Mouse (Mus musculus) megakaryocyte progenitor cell, adult 5-6 weeks (primary cell): Measurements from ENCODE around the gene Il10rb. TPM values are rescaled to one million over a fixed set of nuclear protein-coding genes. Genes with fewer than 3 reads are reported as not detected.

Experiments used
- ATAC-seq: replicated peaks from 2 replicates; pipeline ENCODE4 v1.8.0; 2016; ENCODE audit warnings: mild to moderate bottlenecking, moderate TSS enrichment, inconsistent platforms; ENCODE audit not compliant: poor library complexity
- total RNA-seq, 2 experiments: library from RNA; stranded (forward) in 1 of 2; stranded (reverse) in 1 of 2; fragments of 157-497, 149-512 nt in 1 of 2; fragments of 200-1000 nt in 1 of 2; gene quantifications; 2 replicates each; pipeline versions ENCODE4 v1.2.3 to v1.2.4; 2015 to 2017

The Il10rb gene
- total RNA-seq (2015): 42.7 and 46.2 TPM in 2 replicates
- total RNA-seq (2017): 36.6 and 39.2 TPM in 2 replicates

DNA sequence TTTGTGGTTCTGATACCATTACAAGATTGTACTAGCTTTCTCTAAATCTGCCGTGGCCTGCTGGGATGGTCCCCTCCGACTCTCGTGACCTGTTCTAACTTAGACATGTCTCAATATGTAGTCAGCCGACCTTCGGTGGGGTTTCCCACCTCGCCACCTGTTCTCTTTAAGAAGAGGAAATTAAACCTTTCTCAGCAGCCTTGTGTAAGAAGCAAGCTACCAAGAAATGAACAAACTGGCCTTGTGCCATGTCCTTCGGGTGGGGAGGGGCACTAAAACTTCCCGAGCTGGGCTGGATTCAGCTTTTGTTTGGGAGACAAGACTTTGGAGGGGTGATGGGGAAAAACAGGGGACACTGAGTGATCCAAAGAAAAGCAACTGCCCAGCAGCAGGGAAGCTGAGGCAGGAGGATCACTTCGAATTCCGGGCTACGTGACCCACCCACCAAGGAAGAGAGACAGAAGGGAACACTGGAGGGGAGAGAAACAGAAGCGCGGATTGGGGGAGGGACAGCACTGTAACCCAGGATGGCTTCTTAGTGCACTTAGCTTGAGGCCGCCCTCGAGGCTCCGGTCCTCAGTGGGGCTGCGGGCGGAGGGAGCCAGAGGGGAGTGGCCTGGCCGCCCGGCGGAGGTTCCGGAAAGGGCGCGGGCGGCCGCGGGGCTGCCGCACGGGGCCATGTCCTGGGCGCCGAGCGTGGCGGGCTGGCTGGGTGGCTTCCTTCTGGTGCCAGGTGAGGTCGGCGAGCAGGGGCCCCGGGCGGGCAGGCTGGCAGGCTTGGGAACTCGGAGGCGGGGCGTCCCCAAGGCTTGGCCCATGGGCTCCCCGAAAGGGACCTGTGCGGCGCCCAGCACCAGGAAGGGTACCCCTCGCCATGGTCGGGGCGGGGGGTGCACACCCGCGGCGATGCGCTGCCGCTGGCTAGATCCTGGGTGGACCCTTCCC is at the start of gene Il10rb:
TSS of gene Il10rb (plus strand) at position 525 of the 945 bp plus-strand sequence.
- ATAC-seq: peak; percentile 85

DNA sequence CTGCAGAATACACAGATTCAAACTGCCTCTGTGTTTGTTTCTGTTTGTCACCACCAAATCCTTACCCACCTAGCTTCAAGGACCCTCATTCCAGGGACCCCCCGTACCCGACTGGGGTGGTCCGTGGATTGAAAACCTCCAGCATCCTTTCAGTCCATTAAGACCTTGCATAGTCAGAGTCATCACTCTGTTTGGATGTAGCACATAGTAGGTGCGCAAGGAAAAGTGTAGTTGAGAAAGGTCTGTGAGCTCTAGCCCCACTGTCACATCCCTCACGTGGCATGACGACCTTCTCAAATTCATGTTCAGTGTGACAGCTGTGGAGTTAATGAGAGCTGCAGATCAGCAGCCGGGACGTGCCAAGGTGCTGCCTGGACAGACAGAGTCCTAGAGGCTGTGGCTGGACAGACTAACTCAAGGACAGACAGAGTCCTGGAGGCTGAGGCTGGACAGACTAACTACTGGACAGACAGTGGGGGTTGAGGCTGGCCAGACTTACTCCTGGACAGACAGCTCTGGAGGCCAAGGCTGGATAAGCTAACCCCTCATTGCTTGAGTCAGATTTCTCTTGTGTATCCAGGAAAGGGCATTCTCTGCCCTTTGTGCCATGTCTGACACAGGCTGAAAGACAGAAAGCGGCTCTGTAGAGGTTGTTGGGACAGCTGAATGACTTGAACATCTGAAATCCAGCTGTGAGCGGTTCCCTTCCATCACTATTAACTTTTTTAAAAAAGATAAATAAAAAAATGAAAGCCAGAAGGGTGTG is 49.0 kb upstream of the Il10rb start:
- no peak for ATAC-seq

DNA sequence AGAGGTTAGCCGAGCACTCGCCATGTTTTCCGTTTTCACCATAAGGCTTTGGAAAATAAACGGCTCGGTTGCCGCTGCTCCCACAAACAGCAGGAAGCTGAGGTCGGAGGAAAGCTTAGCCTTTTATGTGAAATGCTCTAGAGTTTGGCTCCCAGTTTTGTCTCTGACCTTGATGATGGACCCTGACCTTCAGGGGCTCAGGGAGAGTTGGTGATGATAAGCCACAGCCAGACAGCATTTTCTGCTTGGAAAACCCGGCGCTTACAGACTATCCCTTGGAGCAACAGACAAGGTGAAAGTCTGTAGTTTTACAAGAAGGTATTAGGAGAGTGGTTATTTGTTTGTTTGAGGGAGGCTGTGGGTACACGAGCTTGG is 48.5 kb upstream of the Il10rb start:
- ATAC-seq: no peak

DNA sequence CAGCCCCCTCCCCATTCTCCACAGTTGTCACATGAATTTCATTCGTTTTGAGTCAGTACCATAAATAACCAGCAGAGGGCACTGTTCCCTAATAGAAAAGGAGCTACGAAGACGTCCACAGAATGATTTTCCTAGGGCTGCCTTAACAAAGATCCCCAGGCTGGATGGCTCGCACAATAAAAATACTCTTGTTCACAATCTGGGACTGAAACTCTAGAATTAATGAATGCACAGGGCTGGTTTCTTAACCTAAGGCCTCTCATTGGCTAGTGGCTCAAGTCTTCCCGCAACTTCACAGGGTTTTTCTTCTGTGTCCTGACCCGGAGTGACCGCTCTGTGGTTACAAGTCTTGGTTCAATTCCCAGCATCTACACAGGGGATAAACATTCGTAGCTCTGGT is 47.4 kb upstream of the Il10rb start:
- ATAC-seq: peak; percentile 36

DNA sequence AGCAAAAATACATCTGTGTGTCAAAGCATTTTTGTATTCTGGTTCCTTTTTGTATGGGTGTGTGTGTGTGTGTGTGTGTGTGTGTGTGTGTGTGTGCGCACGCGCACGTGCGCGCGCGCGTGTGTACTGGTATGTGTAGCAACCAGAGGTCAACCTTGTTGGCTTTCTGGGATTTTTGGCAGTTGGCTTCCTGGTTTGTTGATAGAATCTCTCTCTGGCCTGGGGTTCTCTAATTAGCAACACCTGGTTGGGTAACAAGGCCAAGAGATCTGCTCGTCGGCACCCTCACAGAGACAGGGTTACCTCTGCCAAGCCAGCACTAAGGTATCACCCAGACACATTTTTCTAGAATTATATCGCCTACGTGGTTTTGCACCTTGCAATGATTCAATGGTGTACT is 46.4 kb upstream of the Il10rb start:
- no peak for ATAC-seq

DNA sequence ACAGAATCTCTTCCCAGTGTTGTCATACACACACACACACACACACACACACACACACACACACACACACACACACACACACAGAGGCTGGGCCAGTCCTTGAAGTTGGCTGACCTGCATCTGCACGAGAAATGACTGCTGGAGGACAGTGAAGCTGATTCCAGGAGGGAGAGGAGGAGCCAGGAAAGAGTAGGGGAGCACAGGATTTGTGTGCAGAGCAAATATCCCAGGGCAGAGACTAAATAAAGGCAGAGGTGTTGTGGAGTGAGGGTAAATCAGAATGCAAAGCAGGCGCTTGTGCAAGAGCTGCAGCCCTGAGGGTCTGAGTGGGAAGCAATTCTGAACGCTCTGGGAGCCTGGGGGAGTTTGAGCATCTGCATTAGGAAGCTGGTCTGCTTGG is 45.8 kb upstream of the Il10rb start:
- no peak for ATAC-seq

DNA sequence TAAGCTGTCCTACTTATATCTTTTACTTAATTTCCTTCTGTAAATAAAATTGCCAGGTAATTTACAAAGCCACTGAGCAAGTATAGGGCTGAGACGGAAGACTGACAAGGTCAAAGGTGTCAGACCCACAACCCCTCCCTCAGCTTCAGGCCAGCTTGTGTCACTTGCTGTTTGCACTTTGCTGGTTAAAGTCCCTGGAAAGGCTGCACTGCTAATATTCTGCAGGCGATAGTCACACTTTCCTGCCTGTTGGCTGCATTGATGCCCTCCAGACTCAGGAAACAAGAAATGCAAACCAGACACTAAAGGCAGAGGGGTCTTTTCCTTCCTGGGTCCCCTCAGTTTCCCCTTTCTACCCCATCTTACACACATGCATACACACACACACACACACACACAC is 44.0 kb upstream of the Il10rb start:
- no peak for ATAC-seq

DNA sequence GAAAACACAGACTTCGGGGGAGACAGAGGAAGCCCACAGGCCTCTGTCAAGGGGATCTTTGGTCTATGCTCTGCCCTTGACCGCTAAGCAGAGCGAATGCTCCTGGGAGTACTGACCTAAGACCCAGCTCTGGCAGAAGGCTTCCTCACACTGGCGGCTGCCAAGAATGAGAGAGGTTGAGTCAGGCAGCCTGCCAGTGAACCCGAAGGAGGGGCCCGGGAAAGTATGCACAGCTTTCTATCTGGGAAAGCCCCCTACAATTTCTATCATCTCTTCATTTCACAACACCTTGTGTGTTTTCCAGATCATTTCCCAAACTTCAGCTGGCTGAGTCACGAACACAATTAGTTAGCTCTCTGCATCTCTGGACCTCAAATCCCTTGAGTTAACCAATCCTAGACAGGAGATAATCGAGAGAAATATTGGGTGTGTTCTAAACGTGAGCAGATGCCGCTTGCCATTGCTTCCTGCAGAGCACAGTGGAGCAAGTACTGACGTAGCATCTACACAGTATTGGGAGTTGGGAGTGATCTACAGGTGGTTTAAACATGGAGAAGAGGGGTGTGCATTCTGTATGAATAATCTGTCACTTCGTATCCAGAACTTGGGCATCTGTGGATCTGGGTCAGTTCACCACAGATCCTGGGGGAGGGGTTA is 43.2 kb upstream of the Il10rb start:
- no peak for ATAC-seq

DNA sequence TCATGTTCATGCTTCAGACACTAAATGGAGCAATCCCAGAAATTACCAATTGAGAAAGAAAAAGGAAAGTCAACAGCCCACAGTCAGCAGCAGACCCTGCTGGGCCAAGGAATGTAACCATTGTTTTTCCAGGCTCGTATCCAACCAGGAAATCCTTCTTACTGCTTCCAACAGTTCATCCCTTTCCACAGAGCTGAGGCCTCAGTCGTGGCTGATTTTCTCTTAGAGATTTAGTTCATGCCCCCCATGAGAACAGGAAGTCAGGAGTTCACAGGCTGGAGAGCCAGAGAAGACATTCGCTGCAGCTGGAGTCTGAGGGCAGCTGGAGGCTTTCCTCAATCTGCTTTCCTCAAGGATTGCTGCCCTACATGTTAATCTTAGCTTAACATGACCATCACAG is 42.5 kb upstream of the Il10rb start:
- ATAC-seq: no peak

DNA sequence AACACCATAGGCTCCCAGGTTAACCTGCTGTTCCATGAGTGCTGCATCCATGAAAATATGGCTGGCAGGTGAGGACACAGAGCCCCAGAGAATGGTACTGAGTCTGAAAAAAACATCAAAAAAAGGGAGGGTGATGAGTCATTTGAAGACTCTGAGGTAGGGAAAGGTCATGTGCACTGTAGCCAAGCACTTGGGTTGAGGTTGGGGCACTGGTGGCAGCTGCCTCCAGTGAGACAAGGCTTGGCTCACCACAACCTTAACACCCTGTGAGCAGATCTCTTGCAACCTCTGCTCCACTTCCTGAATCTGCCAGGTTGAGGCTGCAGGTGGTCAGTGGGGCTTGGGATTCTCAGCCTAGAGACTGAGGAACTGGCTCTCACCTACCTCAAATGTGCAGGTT is 39.4 kb upstream of the Il10rb start:
- peak; percentile 89 for ATAC-seq

DNA sequence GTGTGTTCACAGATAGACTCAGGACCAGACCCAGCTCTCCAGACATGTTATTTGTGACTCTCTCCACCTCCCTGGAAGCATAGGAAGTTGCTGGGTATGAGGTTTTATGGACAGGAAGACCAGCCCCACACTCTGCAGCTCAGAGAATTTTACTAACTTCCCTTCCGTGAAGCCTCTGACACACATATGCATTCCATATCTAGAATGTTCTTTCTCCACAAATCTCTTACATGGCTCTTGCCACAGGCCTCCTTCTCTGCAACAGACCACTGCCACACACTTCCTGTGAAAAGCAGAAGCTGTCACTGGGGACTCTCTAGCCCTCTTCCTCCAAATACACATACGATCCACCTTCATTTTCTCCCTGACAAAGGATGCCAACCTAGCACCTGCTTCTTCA is 38.9 kb upstream of the Il10rb start:
- peak; percentile 85 for ATAC-seq

DNA sequence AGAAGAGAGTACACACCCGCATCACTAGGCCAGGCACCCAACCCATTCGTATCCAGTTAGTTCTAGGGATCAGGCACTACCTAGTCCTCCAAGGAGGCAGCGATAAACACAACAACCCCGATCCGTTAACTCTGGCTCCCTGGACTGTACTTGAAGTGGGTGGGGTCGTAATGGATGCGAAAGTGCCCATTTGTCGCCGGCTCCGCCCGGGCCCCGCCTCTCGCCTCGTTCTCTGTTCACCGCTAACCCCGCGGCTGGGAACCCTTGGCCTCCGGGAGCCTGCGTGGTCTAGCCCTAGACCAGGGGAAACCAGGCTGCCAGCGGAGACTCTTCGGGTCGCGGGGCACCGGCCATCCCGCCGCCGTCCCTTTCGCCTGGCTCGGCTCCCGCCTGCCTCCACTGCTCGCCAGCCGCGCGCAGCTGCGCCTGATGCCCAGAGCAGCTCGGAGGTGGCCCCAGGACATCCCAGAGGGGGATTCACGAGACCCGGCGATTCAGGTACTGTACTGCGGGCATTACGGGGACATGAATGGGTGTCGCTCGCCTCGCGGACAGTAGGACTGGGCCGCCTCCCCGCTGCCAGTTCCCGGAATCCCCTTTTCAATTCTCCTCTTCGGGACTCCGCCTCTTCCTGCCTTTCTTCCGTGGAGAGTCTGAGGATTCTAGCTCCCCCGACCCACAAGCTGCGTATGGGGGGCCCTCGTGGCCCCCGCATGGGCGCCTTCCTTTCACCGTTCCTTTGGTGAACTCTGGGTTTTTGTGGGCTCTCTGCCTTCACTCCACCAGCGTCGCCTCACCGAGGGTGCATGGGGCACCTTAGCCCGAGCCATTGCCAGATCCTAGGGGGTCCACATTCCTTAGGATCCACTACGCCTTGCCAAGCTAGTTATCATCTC is 33.1 kb upstream of the Il10rb start, which contains the start of gene Ifnar2:
TSS of gene Ifnar2 (plus strand) at position 207 of the 896 bp plus-strand sequence.
- ATAC-seq: peak; percentile 88

DNA sequence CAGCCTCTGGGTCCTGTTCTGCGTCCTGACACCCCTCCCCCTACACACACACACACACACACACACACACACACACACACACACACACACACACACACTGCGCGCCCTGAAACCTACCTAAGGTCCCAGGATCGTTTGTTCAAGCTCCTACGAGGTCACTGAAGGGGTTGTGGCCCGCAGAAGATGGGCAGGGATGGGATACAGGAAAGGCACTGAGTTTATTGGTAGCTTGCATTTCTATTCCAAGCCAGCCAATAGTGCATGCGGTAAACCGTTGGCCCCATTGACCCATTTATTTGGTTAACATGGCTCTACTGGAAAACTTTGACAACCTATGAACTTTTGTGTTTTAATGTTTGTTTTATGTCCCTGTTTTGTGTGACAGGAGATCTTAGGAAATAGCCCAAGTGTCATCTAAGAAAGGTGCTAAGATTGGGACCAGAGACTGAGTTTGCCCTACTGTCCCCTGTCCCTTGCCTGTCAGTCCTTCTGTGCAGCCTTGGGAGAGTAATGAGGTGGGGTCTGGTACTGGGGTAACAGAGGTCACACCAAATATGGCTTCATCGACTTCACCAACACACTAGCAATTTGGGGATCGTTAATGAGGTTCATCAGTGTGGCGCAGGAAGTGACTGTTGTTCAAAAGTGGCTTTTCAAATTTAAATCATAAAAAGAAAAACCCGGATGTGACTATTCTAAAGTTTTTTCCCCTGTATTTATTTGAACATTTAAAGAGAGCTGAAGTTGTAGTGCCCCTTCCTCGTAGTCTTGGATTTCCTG is 32.3 kb upstream of the Il10rb start:
- no peak for ATAC-seq

DNA sequence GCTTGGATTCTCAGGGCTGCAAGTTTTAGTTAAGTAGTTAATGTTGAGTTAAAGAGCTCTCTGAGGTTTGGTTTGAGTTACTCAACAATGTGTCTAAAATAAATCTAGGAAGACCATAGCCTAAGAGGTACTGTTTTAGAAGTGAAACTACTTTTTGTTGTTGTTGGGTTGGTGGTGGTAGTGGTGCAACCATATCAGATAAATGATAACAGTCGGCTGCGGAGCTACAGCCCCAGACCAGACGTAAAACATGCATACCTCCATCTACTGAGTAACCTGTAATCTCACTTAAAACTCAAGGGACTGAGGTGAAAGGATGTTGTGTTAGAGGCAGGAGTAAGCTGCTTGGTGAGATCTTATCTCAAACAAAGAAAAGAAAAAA is 31.7 kb upstream of the Il10rb start:
- peak; percentile 27 for ATAC-seq

DNA sequence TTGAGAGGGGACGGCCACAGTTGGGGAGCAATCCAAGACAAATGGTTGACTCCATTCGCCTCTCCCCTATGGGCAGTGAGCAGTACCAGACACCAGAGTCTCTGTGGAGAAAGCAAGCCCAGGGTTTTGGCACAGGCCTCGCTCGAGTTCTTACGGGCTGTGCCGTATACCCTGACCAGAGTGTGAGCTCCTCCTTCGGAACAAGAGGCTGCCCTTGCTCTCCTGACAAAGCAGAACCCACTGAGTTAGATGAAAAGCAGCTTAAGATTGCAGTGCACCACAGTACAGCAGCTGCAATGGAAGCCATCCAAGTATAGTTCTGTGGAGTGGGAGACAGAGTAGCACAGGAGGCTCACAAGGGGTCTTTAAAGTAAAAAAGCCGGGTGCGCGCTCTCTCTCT is 29.3 kb upstream of the Il10rb start:
- ATAC-seq: no peak

DNA sequence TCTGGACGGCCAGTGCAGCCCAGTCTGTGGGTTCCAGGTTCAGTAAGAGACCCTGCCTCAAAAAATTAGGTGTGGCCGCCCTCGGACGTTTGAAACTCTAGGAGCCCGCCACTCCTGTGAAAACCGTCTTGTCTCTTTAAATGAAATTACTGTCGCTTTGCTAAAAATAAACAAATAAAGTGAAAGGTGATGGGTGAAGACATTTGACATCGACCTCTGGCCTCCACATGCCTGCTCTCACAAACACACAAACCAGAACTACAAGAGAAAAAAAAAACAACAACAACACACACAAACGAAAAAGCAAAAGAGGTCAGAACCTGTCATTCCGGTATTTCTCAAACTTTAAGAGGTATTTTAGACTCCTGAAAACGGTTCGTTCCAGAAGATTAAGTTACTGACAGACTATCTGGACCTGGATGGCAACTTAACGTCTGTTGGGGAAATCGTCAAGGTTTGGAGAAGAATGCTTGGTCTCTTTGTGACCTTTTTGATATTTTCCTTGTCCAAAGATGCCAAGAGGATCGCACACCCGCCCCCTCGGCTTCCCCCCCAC is 27.5 kb upstream of the Il10rb start:
- no peak for ATAC-seq

DNA sequence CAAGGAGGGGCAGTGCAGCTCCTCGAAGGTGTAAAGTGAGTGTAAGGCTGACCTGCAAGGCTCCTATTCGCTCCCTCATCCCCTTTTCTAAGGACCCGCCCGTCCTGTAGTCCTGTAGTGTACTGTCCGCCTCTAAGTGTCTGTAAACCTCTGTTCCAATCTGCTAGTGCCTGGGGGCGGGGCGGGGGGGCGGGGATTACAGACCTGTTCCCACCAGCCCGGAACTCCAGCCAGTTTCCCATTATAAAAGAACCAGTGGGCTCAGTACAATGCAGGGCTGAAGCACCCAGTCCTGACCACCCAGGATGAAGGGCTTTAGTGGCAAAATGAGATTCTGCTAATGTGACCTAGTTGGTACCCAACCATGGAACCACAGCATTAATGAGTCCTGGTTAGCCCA is 27.0 kb upstream of the Il10rb start:
- ATAC-seq: no peak

DNA sequence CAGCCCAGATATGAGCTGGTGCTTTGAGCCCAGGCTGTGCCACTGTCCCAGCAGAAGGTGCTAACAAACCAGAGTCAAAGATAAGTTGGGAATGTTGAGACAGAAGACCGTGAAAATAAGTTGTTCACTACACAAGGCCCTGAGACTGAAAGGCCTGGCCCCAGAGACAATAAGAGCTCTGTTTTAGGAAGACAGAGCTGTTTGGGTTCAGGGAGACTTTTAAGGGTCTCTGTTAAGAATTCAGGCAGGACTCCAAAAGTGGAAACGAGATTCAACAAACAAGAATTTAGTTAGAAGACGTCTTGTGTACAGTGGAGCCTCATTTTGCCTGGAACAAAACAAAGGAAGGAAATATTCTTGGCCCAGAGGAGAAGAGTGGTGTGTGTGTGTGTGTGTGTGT is 26.6 kb upstream of the Il10rb start:
- no peak for ATAC-seq

DNA sequence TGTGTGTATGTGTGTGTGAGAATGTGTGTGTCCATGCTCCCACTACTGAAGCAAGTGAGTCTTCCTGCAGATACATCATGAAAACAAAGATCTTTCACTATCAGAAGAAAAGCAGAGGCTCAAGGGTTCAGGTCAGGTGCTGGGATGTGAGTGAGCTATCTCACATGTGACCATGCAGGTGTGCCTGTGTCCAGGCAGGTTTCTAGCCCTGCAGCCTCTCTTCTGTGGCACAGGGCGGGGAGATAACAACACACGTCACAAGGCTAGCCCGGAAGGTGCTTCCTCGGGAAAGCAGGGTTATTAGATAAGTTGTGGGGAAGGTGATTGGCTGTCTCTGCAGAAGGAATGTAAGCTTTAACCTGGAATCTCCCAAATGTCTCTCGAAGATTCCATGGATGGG is 25.8 kb upstream of the Il10rb start:
- ATAC-seq: peak; percentile 81
